Mouse (Mus musculus): ENCODE data around the gene Elovl7.

Gene Elovl7

GRCm38 (mm10) chr13:108303841-108304240 lies 89.6 kb downstream of the Elovl7 start:
- DNase-seq, result no peak

- no peak for DNase-seq
These were observed 90.5 kb downstream of the Elovl7 start for GRCm38 (mm10) chr13:108304680-108305079.

DNA sequence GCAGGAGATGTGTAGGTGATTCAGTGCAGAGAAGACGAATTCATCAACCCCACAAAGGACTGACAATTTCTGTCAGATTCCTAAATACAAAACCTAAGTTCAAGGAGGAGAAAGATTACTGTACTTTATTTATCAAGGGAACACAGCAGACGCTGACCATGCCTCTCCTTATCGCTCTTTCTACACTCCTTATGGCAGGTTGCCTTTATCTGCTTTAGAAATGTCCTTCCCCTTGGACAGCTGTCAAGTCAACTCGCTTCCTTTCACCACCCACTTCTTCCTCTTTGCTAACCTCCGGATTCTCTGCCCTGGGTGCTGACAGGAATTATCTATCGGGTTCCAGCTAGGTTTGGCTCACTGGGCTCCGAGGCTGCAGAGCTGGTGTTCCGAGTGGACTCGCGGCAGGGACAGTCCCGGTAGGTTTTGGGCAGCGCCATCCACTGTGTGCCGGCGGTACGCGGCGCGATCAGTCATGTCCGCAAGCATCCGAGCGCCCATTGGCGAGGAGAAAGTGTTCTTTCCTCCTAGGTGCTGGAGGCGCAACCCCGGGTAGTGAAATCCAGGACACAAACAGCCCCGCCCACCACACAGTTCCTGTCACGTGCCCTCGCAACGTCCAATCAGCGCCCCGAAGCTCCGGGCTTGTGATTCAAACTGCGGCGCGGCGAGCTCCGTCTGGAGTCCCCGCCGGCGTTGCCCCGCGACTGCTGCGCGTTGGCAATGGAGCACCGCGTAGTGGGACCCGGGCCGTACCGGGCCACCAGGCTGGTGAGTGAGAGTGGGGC lies 101.7 kb downstream of the Elovl7 start, which contains the start of gene Depdc1b:
Depdc1b (plus strand) TSS at position 631 of the 785 bp plus-strand sequence.
- peak; percentile 97 for DNase-seq

DNA sequence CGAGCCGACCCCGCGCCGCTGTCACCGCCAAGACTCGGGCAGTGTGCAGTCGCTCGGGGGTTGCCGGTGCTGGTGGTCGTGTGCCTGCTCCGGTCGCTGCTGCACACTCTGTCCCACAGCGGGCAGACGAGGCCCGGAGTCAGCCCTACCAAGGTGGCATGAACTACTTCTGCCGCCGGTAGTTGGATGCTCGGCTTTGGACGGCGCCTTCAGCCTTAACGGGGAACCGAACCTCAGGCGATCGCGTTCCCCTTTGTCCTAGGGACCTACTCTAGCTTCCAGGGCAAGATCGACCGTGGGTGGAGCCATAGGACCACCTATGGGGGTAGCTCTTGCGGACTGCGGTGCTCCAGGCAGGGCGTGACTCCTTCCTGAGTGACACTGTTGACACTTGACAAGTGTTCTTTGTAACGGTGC lies 102.3 kb downstream of the Elovl7 start:
- peak; percentile 80 for DNase-seq

DNA sequence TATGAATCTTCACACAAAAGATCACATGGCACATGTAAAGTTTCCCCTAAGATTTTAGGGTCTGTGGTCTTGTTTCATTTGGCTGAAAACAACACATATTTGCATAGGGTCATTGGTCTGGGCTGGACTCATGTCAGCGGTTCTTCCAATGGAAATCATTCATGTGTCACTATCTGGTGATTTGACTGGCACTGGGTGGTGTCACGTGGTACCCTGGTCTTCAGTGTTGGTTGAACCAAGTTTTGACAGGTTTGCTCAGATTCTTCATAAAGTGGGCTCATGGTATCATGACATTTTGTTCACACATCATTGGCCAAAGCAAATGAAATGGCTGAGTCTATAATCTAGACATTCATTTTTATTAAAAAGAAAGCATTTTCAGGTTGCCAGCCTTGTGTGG lies 103.2 kb downstream of the Elovl7 start:
- DNase-seq, result no peak

GRCm38 (mm10) chr13:108319028-108319427 lies 104.8 kb downstream of the Elovl7 start:
- DNase-seq, result no peak

- DNase-seq, result no peak
These were observed 106.0 kb downstream of the Elovl7 start for GRCm38 (mm10) chr13:108320216-108320615.

- no peak for DNase-seq
These were observed 108.3 kb downstream of the Elovl7 start for GRCm38 (mm10) chr13:108322466-108322865.

DNA sequence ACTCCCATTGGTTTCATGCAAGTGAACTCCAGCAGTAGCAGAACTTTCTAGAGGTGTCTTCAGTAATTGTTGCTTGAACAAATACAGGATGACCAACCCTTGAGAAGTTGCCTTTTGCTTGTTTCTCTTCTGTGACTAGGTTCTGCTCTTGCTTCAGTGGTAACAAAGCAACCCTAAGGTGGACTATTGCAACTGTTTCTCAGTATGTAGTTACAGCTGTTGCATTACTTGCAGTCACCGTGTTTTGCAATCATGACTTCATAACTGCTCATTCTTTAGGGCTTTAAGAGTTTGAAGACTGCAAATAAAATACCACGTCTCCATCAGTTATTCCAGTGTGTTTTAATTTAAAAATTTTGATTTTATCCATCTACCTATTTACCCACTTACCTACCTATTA lies 109.1 kb downstream of the Elovl7 start:
- DNase-seq, result no peak

- no peak for DNase-seq
These were observed 109.9 kb downstream of the Elovl7 start for GRCm38 (mm10) chr13:108323866-108324829.

- DNase-seq, result no peak
These were observed 111.7 kb downstream of the Elovl7 start for GRCm38 (mm10) chr13:108325871-108326270.

GRCm38 (mm10) chr13:108326351-108326750 lies 112.1 kb downstream of the Elovl7 start:
- no peak for DNase-seq

DNA sequence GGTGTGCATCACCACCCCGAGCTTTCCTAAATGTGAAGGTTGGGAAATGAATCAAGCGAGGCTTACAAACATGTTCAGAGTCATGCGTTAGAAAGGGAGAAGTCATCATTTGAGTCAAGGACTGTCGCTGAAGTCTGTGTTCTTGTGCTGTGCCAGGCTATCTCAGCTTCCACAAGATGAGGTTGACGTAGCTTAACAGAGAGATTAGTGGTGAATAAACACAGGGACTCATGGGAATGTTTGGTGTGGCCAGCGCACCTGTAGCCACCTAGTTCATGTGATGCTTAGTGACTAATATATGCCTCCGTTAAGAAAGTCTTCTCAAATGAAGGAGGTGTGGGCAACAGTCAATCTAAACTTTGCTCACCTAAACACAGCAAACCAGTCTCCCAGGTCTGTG lies 112.8 kb downstream of the Elovl7 start:
- no peak for DNase-seq

DNA sequence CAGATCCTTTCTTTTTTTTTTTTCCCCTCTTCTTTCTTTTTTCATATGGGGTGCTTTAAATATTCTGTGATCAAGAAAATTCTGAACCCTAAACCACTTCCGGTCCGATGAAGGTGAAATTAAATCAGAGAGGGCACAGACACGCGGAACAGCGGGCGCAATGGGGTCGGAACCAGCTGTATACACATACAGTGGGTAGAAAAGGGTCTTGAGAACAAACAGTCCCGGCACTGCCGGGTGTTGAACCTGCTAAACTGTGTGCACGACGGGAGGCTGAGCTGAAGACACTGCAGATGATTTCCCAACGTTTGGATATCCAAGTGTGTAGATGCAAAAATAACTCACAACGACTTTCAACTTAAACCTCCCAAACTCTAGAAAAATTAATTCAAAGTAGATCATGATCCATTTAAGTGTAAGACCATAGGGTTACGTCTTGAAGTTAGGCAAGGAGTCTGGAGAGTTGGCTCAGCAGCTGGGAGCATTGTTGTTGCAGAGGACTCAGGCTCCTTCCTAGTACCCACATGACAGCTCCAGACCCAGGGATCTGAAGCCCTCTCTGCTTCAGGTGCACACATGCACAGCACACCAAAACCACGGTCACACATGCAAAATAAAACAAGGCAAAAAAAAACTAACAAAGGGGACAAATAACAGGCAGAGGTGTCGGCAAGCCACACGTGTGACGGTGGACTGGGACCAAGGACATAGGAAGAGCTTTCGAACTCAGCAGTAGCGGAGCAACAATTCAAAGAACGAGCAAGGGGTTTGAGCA lies 114.4 kb downstream of the Elovl7 start:
- no peak for DNase-seq

DNA sequence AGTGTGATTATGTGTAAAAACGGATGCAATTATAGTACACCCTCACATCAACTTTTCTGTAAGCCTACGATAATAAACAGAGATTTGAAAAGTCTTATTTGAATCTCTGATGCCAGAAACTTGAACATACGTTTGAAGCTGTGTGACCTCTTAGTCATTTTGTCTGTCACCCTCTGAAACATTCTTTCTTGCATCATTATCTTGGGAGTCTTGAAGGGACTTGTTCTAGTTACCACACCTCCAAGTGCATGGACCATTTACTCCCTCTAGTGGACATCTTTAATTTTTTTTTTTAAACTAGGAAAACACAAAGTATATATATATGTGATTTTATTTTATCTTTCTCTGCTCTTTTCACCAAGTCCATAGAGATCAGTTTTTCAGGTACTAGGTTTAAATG lies 115.5 kb downstream of the Elovl7 start:
- no peak for DNase-seq
